Mouse (Mus musculus): ENCODE results near the gene Eif2ak4.

Eif2ak4 gene

DNA sequence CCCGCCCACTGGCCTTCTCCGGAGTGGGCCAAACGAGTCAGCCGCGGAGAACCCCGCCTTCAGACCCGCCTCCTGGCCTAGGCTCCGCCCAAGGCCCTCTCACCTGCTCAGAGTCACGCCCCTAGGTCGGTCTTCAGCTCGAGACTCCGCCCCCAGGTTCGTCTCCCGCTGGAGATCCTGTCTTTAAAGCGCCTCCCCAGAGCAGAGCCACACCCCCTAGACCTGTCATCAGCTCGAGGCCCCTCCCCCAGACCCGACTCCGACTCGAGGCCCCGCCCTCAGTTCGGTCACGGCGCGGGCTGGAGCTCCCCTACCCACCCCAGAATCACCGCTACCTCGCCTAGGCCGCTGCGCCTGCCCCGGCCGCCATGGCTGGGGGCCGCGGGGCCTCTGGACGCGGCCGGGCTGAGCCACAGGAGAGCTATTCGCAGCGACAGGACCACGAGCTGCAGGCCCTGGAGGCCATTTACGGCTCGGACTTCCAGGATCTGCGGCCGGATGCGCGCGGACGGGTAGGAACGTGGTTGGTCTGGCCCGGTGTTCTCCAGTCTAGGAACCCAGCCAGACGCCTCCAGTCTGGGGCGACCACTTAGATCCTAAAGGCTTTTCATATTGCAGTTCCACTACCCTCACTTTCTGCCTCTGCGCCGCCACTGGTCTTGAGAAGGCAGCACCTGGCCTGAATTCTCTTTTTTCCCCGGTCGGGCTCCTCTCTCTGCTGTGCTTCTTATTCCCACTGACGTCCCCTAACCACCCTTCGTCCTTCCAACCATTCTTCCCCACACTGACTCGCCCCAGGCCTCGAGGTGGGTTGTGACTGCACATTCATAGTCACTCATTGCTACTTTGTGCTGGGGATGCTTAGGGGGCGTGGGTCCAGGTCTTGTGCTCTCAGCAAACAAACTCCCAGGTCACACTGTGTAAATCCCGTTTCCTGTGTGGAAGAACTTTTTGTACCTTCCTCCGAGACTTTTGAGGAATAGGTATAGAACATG is at the start of gene Eif2ak4:
Gene Eif2ak4, plus strand, starts transcription at position 278 of the 995 bp plus-strand sequence.
- DNase-seq (ENCODE audit: low spot score), result peak; percentile 89

DNA sequence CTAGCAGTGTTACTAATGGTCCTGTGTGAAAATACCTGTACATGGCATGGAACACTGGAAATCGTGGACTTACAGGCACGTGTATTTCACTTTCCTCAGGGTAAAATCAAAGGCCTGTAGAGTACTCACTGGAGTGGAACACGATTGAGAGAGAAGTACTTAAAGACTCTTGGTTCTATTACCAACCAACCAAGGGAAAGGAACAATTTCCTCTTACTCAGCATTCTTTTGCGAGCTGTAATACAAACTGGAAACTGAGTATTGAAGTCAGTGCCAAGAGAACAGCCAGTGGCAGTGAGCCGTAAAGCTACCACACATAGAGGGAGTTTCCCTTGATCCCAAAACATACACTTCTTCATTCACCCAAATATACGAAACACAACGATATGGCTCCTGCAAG is 47.1 kb upstream of the Eif2ak4 start:
- no peak for DNase-seq (ENCODE audit: low spot score)

DNA sequence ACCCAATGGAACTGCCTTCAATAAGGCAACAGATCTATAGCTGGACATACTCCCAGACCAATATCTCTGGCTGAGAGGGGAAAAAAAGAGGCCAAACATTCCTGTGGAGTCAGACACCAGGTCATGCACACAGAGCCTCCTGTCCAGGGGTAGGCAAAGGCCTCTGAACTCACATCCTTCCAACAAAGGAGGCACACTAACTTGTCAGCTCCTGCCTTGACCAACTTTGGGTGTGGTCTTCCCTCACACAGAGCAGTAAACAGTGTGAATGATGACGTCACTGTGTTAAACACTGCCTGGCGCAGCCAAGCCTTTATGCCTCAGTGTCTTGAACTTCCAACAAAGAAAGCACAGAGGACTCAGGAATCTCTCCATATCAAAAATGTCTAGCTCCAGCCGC is 44.5 kb upstream of the Eif2ak4 start:
- DNase-seq (ENCODE audit: low spot score), result no peak

GRCm38 (mm10) chr2:118345535-118345934 is 42.9 kb upstream of the Eif2ak4 start:
- no peak for DNase-seq (ENCODE audit: low spot score)

- no peak for DNase-seq (ENCODE audit: low spot score)
Observed at GRCm38 (mm10) chr2:118353498-118353897, 34.9 kb upstream of the Eif2ak4 start.

- no peak for DNase-seq (ENCODE audit: low spot score)
Observed at GRCm38 (mm10) chr2:118353916-118354403, 34.5 kb upstream of the Eif2ak4 start.

DNA sequence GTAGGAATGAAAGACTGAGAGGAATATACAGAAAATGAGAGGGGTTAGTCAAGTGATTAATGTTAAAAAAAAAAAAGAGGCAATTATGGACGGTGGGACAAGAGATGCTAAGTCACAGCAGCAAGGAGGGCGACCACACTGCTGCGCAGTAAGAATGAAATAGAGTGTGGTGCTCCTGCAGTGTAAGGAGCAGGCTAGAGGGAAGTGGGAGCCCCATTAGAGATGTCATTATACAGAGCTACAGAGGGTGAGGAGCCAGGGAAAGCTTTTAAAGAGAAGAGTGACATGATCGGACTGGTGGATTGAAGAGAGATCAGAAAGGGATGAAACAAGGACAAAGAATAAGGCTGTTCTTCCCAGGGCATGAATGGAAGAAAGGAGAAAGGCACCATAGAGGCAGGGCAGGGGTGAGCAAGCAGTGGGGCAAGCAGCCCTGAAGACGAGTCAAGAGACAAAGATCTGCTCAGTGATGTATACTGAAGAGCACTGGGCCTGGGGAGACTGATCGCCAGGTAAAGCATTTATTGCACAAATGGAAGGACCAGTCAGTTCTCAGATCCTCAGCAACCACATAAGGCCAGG is 33.2 kb upstream of the Eif2ak4 start:
- no peak for DNase-seq (ENCODE audit: low spot score)

DNA sequence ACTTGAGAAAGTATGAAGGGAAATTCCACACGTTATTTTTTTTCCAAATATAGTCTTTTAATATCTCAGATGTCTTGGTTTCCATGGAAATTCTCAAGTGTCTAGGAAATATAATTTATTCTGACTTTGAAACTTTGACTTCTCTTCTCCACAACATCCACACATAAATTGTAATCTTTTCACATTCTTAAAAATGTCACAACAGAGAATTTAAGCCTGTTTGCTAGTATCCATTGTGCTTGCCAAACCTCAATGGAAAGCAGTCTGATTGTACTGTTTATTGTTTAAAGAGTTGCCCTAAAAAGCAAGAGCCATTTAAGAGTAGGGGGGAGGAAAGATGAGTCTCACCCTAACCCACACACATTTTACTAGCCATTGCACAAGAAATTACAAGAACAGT is 16.6 kb upstream of the Eif2ak4 start:
- DNase-seq (ENCODE audit: low spot score), result no peak

- DNase-seq (ENCODE audit: low spot score), result no peak
Observed at GRCm38 (mm10) chr2:118372561-118372900, 15.9 kb upstream of the Eif2ak4 start.

DNA sequence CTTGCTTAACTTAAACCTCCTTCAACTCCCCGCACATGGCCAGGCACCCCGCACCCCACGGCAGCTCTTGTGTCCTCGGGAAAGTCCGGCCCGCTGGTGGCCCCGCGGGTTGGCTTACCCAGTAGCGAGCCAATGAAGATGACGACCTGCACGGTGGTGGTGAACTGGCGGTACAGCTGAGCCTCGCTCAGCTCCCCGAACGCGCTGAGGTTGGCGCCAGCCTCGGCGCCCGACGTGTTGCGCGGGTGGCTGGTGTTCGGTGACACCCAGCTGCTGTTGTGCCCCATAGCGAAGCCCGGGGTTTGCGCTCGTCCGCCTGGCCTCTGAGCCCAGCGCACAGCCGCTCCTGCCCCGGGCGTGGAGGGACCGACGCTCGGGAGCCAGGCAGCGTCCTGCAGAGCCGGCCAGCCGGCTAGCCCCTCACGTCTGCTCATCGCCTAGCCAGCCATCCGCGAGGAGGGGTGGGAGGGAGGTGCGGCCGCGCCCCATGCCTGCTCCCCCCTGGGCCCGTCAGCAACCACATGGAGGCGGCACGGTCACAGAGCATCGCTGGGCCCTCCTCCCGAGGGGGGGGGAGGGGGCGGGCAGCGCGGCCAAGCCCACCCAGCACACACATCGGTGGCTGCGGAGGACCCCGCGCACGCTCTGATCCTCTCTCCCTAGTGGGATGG is 15.4 kb upstream of the Eif2ak4 start, which contains the start of gene Gpr176:
Gene Gpr176, minus strand, starts transcription at position 519 of the 671 bp plus-strand sequence.
- peak; percentile 6 for DNase-seq (ENCODE audit: low spot score)

- peak; percentile 24 for DNase-seq (ENCODE audit: low spot score)
Observed at GRCm38 (mm10) chr2:118373572-118374279, 14.7 kb upstream of the Eif2ak4 start.

DNA sequence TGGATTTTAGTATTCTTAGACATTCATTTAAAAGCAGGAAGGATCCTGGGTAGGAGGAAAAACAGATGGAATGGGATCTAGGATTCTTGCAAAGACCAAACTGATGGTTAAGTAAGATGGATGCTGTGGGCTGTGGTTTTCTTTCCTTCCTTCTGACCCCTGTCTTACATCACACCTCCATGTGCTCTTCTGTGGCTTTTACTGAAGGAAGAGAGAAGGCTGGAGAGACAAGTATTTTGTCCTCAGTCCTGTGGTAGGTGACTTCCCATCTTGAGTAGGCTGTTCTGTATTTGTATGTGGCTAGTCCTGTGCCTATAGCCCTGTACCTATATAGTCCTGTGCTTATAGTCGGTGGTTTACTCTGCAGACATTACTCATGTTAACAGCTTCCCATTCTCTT is 12.9 kb upstream of the Eif2ak4 start:
- DNase-seq (ENCODE audit: low spot score), result no peak

DNA sequence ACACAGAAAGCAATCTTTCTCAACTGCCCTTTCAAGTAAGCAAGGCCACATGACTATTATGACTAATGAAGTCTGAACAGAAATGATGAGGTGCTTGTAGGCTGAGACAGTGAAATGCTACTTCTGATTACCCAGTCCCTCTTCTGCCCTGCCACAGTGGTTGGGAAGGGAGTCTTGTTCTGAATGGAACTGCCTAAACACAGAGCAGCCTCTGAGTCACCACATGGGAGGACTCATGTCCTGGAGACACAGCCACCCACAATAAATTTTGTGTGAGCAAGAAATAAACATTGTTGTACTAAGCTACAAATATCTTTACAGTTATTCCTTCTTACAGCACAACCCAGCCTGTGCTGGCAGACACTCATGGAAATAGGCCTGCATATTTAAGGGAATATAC is 12.5 kb upstream of the Eif2ak4 start:
- DNase-seq (ENCODE audit: low spot score), result no peak

- DNase-seq (ENCODE audit: low spot score), result no peak
Observed at GRCm38 (mm10) chr2:118379756-118380155, 8.7 kb upstream of the Eif2ak4 start.

- no peak for DNase-seq (ENCODE audit: low spot score)
Observed at GRCm38 (mm10) chr2:118383387-118383786, 5.0 kb upstream of the Eif2ak4 start.

DNA sequence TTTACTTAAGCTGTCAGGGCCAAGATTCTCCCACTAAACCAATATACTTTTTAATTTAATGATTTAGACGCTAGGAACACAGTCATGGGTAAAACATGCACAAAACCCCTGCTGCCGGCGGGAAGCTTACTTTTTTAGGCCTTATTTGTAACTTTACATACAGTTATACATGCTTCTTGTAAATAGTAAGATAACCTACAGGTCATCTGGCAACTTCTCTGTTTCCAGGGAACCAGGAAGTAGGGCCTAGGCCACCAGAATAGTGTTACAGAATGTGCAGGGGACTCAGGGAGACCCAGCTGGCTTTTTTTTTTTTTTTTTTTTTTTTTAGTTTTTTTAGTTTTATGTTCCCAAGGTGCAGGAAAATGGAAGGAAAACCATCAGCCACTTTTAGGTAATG is 1.2 kb downstream of the Eif2ak4 start:
- DNase-seq (ENCODE audit: low spot score), result no peak

DNA sequence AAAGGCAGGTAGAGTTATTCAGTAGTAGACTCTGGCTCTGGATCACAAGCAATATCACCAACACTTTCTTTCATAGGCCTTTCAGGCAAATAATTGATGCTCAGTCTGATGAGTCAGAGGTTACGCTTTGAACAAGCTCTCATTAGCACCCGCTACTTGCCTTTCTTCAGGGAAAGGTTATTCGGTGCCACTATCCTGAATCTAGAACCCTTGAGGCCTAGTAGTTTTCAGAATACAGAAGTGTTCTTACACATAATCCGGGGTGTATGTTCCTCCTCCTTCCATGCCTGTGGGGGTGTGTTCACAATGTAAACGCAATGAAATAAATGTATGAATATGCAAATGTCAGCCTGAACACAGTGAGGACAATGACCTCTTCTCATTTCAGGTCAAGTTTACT is 1.7 kb downstream of the Eif2ak4 start:
- DNase-seq (ENCODE audit: low spot score), result no peak

DNA sequence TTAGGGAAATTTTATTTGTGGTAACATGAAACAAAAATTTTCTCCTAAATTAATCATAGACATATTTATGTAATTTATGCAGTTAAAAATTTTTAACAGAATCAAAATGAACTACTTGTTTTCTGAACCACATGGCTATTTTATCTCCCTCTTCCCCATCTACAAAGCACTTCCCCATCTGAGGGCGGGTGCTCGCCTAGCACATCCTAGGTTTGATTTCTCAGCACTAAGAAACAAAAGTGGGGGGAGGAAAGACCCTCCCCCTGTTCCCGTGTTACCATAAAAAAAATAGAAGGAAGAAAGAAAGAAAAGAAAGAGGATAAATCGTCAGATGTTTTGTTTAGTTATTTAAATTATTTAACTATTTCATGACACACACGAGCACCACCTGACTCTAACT is 2.8 kb downstream of the Eif2ak4 start:
- no peak for DNase-seq (ENCODE audit: low spot score)

- no peak for DNase-seq (ENCODE audit: low spot score)
Observed at GRCm38 (mm10) chr2:118399751-118400150, 11.3 kb downstream of the Eif2ak4 start.

GRCm38 (mm10) chr2:118401834-118402727 is 13.7 kb downstream of the Eif2ak4 start:
- DNase-seq (ENCODE audit: low spot score), result no peak

GRCm38 (mm10) chr2:118404336-118404735 is 15.9 kb downstream of the Eif2ak4 start:
- no peak for DNase-seq (ENCODE audit: low spot score)

Data from ovary, postnatal 10 days (tissue).